Mouse (Mus musculus): Measurements from ENCODE around the gene Rpl7a. TPM values are rescaled to one million over a fixed set of nuclear protein-coding genes. Genes with fewer than 3 reads are reported as not detected.

The Rpl7a gene
- polyA plus RNA-seq, 1 experiment from 2014 or later = 667 TPM

DNA sequence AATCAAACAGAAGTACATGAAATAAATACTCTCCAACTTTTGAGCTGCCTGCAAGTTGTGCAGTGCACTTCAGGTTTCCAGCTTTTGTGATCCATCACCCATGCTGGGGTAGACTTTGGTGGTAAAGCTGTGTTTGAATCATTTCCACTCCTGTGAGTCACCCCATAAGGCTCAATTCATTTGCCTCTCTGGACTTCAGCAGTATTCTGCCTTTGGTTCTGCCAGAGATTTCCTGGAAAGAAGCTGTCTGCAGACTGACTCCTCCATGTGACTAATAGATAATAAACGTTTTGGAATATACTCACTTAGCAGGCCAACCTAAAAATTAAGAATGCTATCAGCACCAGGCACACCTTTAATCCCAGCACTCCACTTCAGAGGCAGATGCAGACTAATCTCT lies 9.8 kb upstream of the Rpl7a start:
- no peaks in the 10 kb centered on the region for H3K27me3 ChIP-seq (replicated peaks; ENCODE audit: control insufficient read depth, insufficient read depth, low read length)
- H3K4me3 ChIP-seq (ENCODE audit: low read depth, low read length) = no peak overlapping the region
- ATAC-seq (ENCODE audit: low read depth) (no peak), DNase-seq (ENCODE audit: low spot score) (no peak)
- peaks cover 53% of the 10 kb centered on the region for H3K36me3 ChIP-seq (ENCODE audit: control insufficient read depth, insufficient read depth, low read length)
- 81% methylated on average over 1 of the region's 1 CpGs for WGBS
- no peak overlapping the region for H3K9ac ChIP-seq (ENCODE audit: low read depth, low read length)
- H3K4me2 ChIP-seq (ENCODE audit: low read depth, low read length) = no peak overlapping the region
- H3K4me1 ChIP-seq (ENCODE audit: control insufficient read depth, insufficient read depth, low read length) = peaks cover 11% of the 10 kb centered on the region
- H3K27ac ChIP-seq (replicated peaks; ENCODE audit: low read depth, low read length) = no peak overlapping the region
- H3K9me3 ChIP-seq (ENCODE audit: control insufficient read depth, low read length) = no peaks in the 10 kb centered on the region

DNA sequence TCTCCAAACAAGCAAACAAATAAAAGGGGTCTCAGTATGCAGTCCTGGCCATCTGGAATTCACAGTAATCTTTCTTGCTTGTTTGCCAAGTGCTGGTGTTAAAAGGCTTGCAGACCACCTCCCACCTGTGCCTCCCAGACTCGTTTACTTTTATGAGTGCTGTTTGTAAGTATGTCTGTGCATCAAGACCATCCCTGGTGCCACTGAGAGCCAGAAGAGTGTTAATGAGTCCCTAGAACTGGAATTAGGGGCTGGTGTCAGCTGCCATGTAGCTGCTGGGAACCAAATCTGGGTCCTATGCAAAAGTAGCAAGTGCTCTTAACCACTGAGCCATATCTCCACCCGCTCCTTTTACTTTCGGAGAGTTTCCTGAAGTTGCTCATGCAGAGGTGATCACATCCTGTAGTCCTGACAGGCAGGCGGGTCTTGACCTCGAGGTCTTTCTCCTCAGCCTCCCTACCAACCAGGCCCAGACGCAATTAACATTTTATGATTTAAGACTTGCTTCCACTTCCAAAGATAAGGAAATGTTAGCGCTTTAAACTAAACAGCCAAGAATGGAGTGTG lies 8.6 kb upstream of the Rpl7a start:
- Histone ChIP-seq H3K4me1 (ENCODE audit: control insufficient read depth, insufficient read depth, low read length) (peaks cover 11% of the 10 kb centered on the region), H3K4me2 (ENCODE audit: low read depth, low read length) (peak overlapping the region; percentile 85), H3K9me3 (ENCODE audit: control insufficient read depth, low read length) (no peaks in the 10 kb centered on the region), H3K27ac (replicated peaks; ENCODE audit: low read depth, low read length) (peak overlapping the region; percentile 80), H3K4me3 (ENCODE audit: low read depth, low read length) (peak overlapping the region; percentile 75), H3K36me3 (ENCODE audit: control insufficient read depth, insufficient read depth, low read length) (peaks cover 55% of the 10 kb centered on the region), H3K9ac (ENCODE audit: low read depth, low read length) (peak overlapping the region; percentile 80), H3K27me3 (replicated peaks; ENCODE audit: control insufficient read depth, insufficient read depth, low read length) (no peaks in the 10 kb centered on the region)
- WGBS = 18% methylated on average over 7 of the region's 7 CpGs
- no peak for DNase-seq (ENCODE audit: low spot score)
- ATAC-seq (ENCODE audit: low read depth) = no peak

DNA sequence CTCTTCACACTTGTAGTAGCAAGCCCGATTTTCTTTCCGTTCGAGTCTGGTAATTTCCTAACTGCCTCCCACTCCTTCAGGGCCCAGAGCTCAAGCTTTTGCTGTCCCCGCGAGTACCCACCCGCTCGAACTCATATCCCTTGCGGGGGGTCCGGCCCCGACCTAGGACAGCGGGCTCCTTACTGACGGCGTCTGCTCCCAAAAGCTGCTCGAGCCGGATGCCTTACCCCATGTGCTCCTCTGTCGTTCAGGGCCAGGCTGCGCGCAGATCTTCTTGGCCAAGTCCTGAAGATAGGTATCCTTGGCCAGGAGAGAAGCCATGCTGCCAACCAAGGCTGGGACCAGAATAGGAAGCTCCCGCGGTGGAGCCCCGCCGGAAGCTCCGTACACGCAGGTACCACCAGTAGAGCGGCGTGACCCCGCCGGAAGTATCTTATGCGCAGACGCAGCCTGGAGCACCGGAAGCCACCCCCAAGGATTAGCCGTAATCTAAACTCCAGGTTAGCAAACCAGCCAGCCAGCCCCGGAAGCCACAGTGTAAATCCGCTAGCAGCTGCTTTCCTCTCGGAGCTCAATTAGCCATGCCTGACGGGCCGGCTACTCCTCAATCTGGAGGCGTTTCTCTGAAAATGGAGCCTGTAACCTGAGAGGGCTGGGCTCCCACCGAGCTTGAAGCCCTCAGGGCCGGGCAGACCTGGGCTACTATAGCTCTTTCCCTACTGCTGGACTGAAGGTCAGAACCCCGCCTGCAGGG lies 7.9 kb upstream of the Rpl7a start, which contains the start of gene Surf6:
Gene Surf6 (minus strand): TSS at position 413 of the 754 bp plus-strand sequence.
- under 1% methylated on average over 33 of the region's 41 CpGs for WGBS
- peak; percentile 99 for DNase-seq (ENCODE audit: low spot score)
- H3K9ac ChIP-seq (ENCODE audit: low read depth, low read length) = peak within 1 kb of the TSS; percentile 80
- ATAC-seq (ENCODE audit: low read depth) = peak; percentile 97
- H3K36me3 ChIP-seq (ENCODE audit: control insufficient read depth, insufficient read depth, low read length) = peaks cover 54% of the 10 kb centered on the region
- H3K4me1 ChIP-seq (ENCODE audit: control insufficient read depth, insufficient read depth, low read length) = peaks cover 11% of the 10 kb centered on the region
- H3K9me3 ChIP-seq (ENCODE audit: control insufficient read depth, low read length) = no peaks in the 10 kb centered on the region
- H3K4me3 ChIP-seq (ENCODE audit: low read depth, low read length) = peak within 1 kb of the TSS; percentile 75
- H3K4me2 ChIP-seq (ENCODE audit: low read depth, low read length) = peak within 1 kb of the TSS; percentile 85
- H3K27ac ChIP-seq (replicated peaks; ENCODE audit: low read depth, low read length) = peak within 1 kb of the TSS; percentile 80
- no peaks in the 10 kb centered on the region for H3K27me3 ChIP-seq (replicated peaks; ENCODE audit: control insufficient read depth, insufficient read depth, low read length)

DNA sequence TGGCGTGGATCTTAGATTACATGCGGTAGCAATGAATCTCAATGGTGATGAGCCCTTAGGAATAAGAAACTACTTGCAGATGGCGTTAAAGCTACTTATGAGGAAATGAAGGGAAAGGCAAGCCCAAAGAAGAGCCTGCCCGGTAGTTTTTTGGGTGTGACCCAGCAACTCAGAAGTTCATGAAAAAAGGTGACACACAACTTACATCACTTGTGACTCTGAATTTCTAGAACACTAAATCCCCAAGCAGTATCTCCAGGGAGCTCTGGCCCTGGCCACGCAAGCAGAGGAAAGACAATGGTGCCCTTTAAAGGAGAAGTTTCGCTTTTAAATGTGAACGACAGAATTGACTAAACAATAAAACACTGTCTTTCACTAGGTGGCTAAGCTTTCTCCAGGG lies 7.3 kb upstream of the Rpl7a start:
- H3K36me3 ChIP-seq (ENCODE audit: control insufficient read depth, insufficient read depth, low read length) = peaks cover 54% of the 10 kb centered on the region
- peak overlapping the region; percentile 75 for H3K4me3 ChIP-seq (ENCODE audit: low read depth, low read length)
- H3K4me1 ChIP-seq (ENCODE audit: control insufficient read depth, insufficient read depth, low read length) = peaks cover 11% of the 10 kb centered on the region
- H3K27ac ChIP-seq (replicated peaks; ENCODE audit: low read depth, low read length) = peak overlapping the region; percentile 80
- DNase-seq (ENCODE audit: low spot score) (no peak), ATAC-seq (ENCODE audit: low read depth) (no peak)
- peak overlapping the region; percentile 80 for H3K9ac ChIP-seq (ENCODE audit: low read depth, low read length)
- H3K27me3 ChIP-seq (replicated peaks; ENCODE audit: control insufficient read depth, insufficient read depth, low read length) = no peaks in the 10 kb centered on the region
- H3K9me3 ChIP-seq (ENCODE audit: control insufficient read depth, low read length) = no peaks in the 10 kb centered on the region
- peak overlapping the region; percentile 85 for H3K4me2 ChIP-seq (ENCODE audit: low read depth, low read length)
- WGBS = 7% methylated on average over 7 of the region's 7 CpGs

DNA sequence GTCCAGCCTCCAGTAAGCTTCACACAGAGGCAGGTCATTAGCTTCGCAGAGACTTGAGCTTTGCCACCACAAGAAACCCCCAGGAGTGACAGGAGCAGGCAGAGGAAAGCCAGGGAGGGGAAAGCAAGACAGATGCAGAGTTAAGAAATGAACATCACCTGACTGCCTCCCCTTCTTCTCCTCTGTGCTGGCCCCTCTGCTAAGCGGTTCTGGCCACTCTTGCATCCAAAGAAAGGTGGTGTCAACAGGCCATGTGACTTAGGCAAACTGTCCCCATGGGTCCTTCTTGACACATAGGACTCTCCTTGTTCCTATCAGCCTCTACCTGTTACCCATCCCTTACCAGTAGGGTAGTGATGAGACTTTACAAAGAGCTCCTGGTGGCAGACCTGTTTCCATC lies 4.6 kb upstream of the Rpl7a start:
- DNase-seq (ENCODE audit: low spot score) = no peak
- ATAC-seq (ENCODE audit: low read depth) = no peak
- H3K36me3 ChIP-seq (ENCODE audit: control insufficient read depth, insufficient read depth, low read length) = peaks cover 40% of the 10 kb centered on the region
- H3K4me2 ChIP-seq (ENCODE audit: low read depth, low read length) = no peak overlapping the region
- WGBS = 100% methylated on average over 1 of the region's 2 CpGs
- no peaks in the 10 kb centered on the region for H3K9me3 ChIP-seq (ENCODE audit: control insufficient read depth, low read length)
- peaks cover 21% of the 10 kb centered on the region for H3K4me1 ChIP-seq (ENCODE audit: control insufficient read depth, insufficient read depth, low read length)
- H3K9ac ChIP-seq (ENCODE audit: low read depth, low read length) = no peak overlapping the region
- no peak overlapping the region for H3K4me3 ChIP-seq (ENCODE audit: low read depth, low read length)
- no peak overlapping the region for H3K27ac ChIP-seq (replicated peaks; ENCODE audit: low read depth, low read length)
- H3K27me3 ChIP-seq (replicated peaks; ENCODE audit: control insufficient read depth, insufficient read depth, low read length) = no peaks in the 10 kb centered on the region

DNA sequence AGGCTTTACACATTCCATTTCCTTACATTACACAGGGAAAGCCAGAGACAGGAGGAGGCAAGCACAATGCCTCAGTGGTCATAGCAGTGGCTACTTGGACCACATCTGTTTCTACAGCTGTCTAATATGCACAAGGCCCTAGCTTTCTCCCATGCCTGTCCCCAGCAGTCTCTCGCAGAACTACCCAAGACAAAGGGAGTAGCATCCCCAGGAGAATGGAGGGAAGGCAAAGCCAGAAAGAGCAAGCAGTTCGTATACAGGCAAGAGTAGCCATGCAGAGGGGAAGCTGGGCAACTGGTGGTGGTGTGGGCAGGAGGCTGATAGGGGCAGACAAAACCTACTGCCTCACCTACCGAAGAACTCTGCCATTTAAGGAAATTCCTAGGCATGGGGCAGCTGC lies 4.1 kb upstream of the Rpl7a start:
- Histone ChIP-seq H3K9ac (ENCODE audit: low read depth, low read length) (no peak overlapping the region), H3K4me2 (ENCODE audit: low read depth, low read length) (no peak overlapping the region), H3K9me3 (ENCODE audit: control insufficient read depth, low read length) (no peaks in the 10 kb centered on the region), H3K36me3 (ENCODE audit: control insufficient read depth, insufficient read depth, low read length) (peaks cover 43% of the 10 kb centered on the region), H3K4me1 (ENCODE audit: control insufficient read depth, insufficient read depth, low read length) (peaks cover 21% of the 10 kb centered on the region), H3K27me3 (replicated peaks; ENCODE audit: control insufficient read depth, insufficient read depth, low read length) (no peaks in the 10 kb centered on the region), H3K4me3 (ENCODE audit: low read depth, low read length) (no peak overlapping the region), H3K27ac (replicated peaks; ENCODE audit: low read depth, low read length) (no peak overlapping the region)
- 97% methylated on average over 3 of the region's 3 CpGs for WGBS
- ATAC-seq (ENCODE audit: low read depth) (no peak), DNase-seq (ENCODE audit: low spot score) (no peak)

DNA sequence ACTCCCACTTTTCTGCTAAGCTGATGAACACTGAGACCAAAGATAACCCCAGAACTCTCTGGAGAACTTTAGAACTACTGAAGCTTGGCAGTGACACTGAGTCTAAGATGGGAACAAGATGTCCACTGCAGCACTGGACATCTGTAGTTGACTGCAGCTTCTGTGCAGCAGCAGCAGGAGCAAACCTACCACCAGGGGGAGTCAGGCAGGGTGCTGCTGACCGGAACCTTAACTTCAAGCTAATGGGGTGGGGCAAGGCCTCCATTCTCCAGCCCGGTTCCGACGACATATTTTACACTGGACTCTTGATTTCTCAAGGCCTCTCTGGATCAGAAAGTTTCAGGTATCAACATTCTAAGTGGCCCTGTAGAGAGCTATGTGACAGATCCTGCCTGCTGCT lies 3.5 kb upstream of the Rpl7a start:
- Histone ChIP-seq H3K36me3 (ENCODE audit: control insufficient read depth, insufficient read depth, low read length) (peaks cover 49% of the 10 kb centered on the region), H3K9ac (ENCODE audit: low read depth, low read length) (no peak overlapping the region), H3K27ac (replicated peaks; ENCODE audit: low read depth, low read length) (no peak overlapping the region), H3K4me2 (ENCODE audit: low read depth, low read length) (no peak overlapping the region), H3K4me3 (ENCODE audit: low read depth, low read length) (no peak overlapping the region), H3K4me1 (ENCODE audit: control insufficient read depth, insufficient read depth, low read length) (peaks cover 19% of the 10 kb centered on the region), H3K9me3 (ENCODE audit: control insufficient read depth, low read length) (no peaks in the 10 kb centered on the region), H3K27me3 (replicated peaks; ENCODE audit: control insufficient read depth, insufficient read depth, low read length) (no peaks in the 10 kb centered on the region)
- no peak for ATAC-seq (ENCODE audit: low read depth)
- WGBS = 52% methylated on average over 4 of the region's 4 CpGs
- peak; percentile 16 for DNase-seq (ENCODE audit: low spot score)

DNA sequence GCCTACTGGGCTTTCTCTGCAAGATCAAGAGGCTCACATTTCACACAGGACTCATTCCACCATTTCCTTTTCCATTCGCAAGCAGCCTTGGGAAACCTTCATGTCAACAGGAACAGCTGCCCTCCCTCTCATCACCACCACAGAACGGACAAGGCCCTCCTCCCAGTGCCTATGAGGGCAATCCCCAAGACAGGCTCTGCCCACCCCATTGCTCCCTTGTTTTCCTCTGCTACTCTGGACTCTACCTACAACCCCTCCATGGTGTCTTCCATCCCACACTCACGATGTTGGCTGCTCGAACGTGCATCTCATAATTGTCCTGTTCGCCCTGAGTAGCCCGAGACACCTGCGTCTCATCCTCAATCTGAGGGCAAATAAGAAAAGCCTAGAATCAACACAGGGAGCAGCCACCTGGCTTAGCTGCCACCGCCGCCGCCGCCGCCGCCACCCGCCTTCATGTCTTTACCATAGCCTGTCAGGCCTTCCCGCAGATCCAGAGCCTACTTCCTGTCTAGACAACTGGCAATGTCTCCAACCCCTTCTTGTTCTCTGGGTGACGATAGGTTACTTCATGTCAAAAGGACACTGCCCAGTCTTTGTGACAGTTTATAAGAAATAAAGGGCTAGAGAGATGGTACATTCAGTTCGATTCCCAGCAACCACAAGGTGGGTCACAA lies 1.7 kb upstream of the Rpl7a start:
- Histone ChIP-seq H3K4me3 (ENCODE audit: low read depth, low read length) (peak overlapping the region; percentile 85), H3K9ac (ENCODE audit: low read depth, low read length) (peak overlapping the region; percentile 98), H3K27me3 (replicated peaks; ENCODE audit: control insufficient read depth, insufficient read depth, low read length) (no peaks in the 10 kb centered on the region), H3K9me3 (ENCODE audit: control insufficient read depth, low read length) (no peaks in the 10 kb centered on the region), H3K36me3 (ENCODE audit: control insufficient read depth, insufficient read depth, low read length) (peaks cover 67% of the 10 kb centered on the region), H3K27ac (replicated peaks; ENCODE audit: low read depth, low read length) (no peak overlapping the region), H3K4me1 (ENCODE audit: control insufficient read depth, insufficient read depth, low read length) (peaks cover 16% of the 10 kb centered on the region), H3K4me2 (ENCODE audit: low read depth, low read length) (peak overlapping the region; percentile 83)
- WGBS = 76% methylated on average over 18 of the region's 18 CpGs
- DNase-seq (ENCODE audit: low spot score) = no peak
- ATAC-seq (ENCODE audit: low read depth) = no peak

All from embryonic facial prominence, embryonic 14.5 days (tissue).